Mouse (Mus musculus) embryonic facial prominence, embryonic 13.5 days (tissue): Measurements from ENCODE around the gene B4galt3. TPM values are rescaled to one million over a fixed set of nuclear protein-coding genes. Genes with fewer than 3 reads are reported as not detected.

Experiments
- ATAC-seq: fragments of 200-750 bp; cut with Nextera tagmentation; 2 replicates; pipeline ENCODE4 v1.8.0; 2017; ENCODE audit warnings: low read depth; ENCODE audit not compliant: insufficient number of reproducible peaks, insufficient read depth, low FRiP score, low TSS enrichment
- H3K27ac ChIP-seq: fragments of 300-500 bp; sonication (generic); 2 replicates; pipeline ENCODE4 v1.5.1; 2015; ENCODE audit warnings: moderate library complexity, mild to moderate bottlenecking, inconsistent platforms
- H3K27me3 ChIP-seq: fragments of 300-500 bp; sonication (generic); 2 replicates; pipeline ENCODE4 v1.6.1; 2015; ENCODE audit warnings: mild to moderate bottlenecking, inconsistent platforms
- H3K36me3 ChIP-seq: fragments of 300-500 bp; sonication (generic); 2 replicates; pipeline ENCODE4 v1.6.1; 2015; ENCODE audit warnings: mild to moderate bottlenecking, inconsistent platforms
- H3K4me1 ChIP-seq: fragments of 300-500 bp; sonication (generic); 2 replicates; pipeline ENCODE4 v1.6.1; 2015; ENCODE audit warnings: inconsistent platforms
- H3K4me2 ChIP-seq: fragments of 300-500 bp; sonication (generic); 2 replicates; pipeline ENCODE4 v1.6.1; 2015; ENCODE audit warnings: moderate library complexity, mild to moderate bottlenecking, inconsistent platforms
- H3K4me3 ChIP-seq: fragments of 300-500 bp; sonication (generic); 2 replicates; pipeline ENCODE4 v1.5.1; 2015; ENCODE audit warnings: mild to moderate bottlenecking, inconsistent platforms
- H3K9ac ChIP-seq: fragments of 300-500 bp; sonication (generic); 2 replicates; pipeline ENCODE4 v1.6.1; 2015; ENCODE audit warnings: mild to moderate bottlenecking, inconsistent platforms
- H3K9me3 ChIP-seq: fragments of 300-500 bp; sonication (generic); 2 replicates; pipeline ENCODE4 v1.6.1; 2016; ENCODE audit warnings: inconsistent platforms
- WGBS: fragments of 180-500 bp; shearing (Covaris S2); methylation state at CpG from one replicate; pipeline ENCODE4 v1.1.7; 2015; ENCODE audit warnings: mixed read lengths; 5-methylcytosine and 5-hydroxymethylcytosine counted together
- polyA plus RNA-seq: library from polyadenylated mRNA; unstranded; fragments of >200 nt; fragmentation: Nextera tagmentation; extraction: Ambion mirVana; gene quantifications from 2 replicates; pipeline ENCODE4 v1.2.1, GENCODE M21; 2015

B4galt3 gene
- polyA plus RNA-seq, 1 experiment from 2014 or later, result 84.2 TPM

DNA sequence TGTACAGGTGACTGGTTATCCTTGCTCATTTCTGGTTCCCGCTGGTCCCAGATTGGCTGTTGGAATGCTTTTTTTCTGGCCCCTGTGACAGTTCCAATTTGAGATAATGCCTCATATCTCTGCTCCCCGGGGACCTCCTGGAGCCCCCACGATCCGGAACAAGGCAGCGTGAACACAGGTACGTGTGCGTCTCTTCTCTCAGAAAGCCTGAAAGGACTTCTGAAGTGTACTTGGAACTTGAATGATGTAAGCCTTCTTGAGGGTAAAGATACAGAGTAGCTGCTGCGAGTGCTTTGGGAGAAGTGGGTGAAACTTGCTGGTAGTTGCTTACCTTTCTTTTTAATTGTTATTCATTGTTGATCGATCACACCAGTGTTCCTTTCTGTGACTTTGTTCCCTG lies 1.1 kb downstream of the B4galt3 start:
- no peaks in the 10 kb centered on the region for H3K27me3 ChIP-seq
- peak overlapping the region; percentile 83 for H3K4me3 ChIP-seq
- peaks cover 46% of the 10 kb centered on the region for H3K36me3 ChIP-seq
- H3K9ac ChIP-seq, result peak overlapping the region; percentile 85
- WGBS, result 44% methylated on average over 9 of the region's 9 CpGs
- no peak overlapping the region for H3K27ac ChIP-seq
- peaks cover 20% of the 10 kb centered on the region for H3K4me1 ChIP-seq
- peak overlapping the region; percentile 95 for H3K4me2 ChIP-seq
- ATAC-seq, result no peak
- H3K9me3 ChIP-seq, result no peaks in the 10 kb centered on the region

- H3K4me3 ChIP-seq, result peak overlapping the region; percentile 83
- no peak overlapping the region for H3K9ac ChIP-seq
- WGBS, result 67% methylated on average over 10 of the region's 10 CpGs
- H3K9me3 ChIP-seq, result no peaks in the 10 kb centered on the region
- peak overlapping the region; percentile 95 for H3K4me2 ChIP-seq
- peaks cover 20% of the 10 kb centered on the region for H3K4me1 ChIP-seq
- H3K27me3 ChIP-seq, result no peaks in the 10 kb centered on the region
- H3K36me3 ChIP-seq, result peaks cover 50% of the 10 kb centered on the region
- no peak for ATAC-seq
- no peak overlapping the region for H3K27ac ChIP-seq
These were observed 1.5 kb downstream of the B4galt3 start for GRCm38 (mm10) chr1:171271622-171272021.

DNA sequence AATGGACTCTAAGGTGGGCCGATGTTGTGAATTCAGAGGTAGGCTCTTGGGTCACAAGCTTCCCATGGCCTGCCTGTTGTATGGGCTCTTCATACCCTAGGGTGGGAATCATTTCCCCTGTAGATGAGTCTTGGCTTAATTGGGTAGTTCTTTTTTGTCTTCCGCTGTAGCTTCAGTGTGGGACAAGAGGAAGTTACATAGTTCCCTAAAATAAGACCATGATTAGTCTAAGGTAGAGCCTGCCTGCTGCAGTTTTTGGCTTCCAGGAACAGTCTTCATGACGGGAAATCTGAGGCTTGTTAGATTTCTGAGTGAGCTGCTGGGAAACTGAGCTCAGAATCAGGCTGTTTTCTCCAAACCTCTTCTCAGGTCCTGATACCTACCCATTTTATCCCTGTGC lies 2.0 kb downstream of the B4galt3 start:
- peaks cover 20% of the 10 kb centered on the region for H3K4me1 ChIP-seq
- no peak for ATAC-seq
- H3K27ac ChIP-seq, result no peak overlapping the region
- no peaks in the 10 kb centered on the region for H3K27me3 ChIP-seq
- no peak overlapping the region for H3K4me3 ChIP-seq
- peaks cover 55% of the 10 kb centered on the region for H3K36me3 ChIP-seq
- 91% methylated on average over 3 of the region's 3 CpGs for WGBS
- H3K4me2 ChIP-seq, result peak overlapping the region; percentile 95; the same call in 1 of the 2 replicates
- no peaks in the 10 kb centered on the region for H3K9me3 ChIP-seq
- no peak overlapping the region for H3K9ac ChIP-seq

GRCm38 (mm10) chr1:171274171-171274570 lies 4.0 kb downstream of the B4galt3 start:
- ATAC-seq, result no peak

DNA sequence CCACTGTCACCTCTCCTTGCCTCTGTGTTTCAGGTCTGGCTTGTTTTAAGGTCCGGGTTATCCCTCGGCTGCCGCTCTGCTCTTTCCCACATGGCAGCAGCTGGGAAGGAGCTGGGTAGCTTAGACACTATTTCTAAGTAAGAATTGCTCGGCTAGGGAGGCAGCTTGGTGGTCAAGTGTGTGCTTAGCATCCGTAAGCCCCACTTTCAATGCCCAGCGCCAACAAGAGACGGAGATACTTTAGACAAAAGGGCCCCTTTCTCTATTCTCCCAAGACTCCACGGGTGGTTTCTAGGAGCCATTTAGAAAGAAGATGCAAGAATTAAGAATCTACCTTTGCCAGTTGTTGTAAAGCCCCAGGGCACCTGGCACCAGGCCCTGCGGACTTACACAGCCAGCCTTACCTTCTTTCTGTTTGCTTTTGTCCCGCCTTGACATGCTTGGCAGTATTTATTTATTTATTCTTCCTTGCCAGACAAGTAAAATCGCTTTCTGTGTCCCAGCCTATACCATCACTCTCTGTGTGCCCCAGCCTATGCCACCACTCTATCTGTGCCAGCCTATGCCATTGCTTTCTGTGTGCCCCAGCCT lies 5.1 kb downstream of the B4galt3 start:
- Histone ChIP-seq H3K4me2 (no peak overlapping the region), H3K27me3 (no peaks in the 10 kb centered on the region), H3K4me1 (peaks cover 25% of the 10 kb centered on the region), H3K4me3 (no peak overlapping the region), H3K9me3 (no peaks in the 10 kb centered on the region), H3K27ac (no peak overlapping the region), H3K9ac (no peak overlapping the region), H3K36me3 (peaks cover 69% of the 10 kb centered on the region)
- 86% methylated on average over 11 of the region's 11 CpGs for WGBS
- no peak for ATAC-seq

More at GRCm38 (mm10) chr1:171274171-171274570, 4.0 kb downstream of the B4galt3 start:
- no peak overlapping the region for H3K4me2 ChIP-seq
- peaks cover 20% of the 10 kb centered on the region for H3K4me1 ChIP-seq
- no peak overlapping the region for H3K9ac ChIP-seq
- no peaks in the 10 kb centered on the region for H3K27me3 ChIP-seq
- 90% methylated on average over 12 of the region's 12 CpGs for WGBS
- H3K36me3 ChIP-seq, result peaks cover 69% of the 10 kb centered on the region
- H3K27ac ChIP-seq, result no peak overlapping the region
- H3K9me3 ChIP-seq, result no peaks in the 10 kb centered on the region
- no peak overlapping the region for H3K4me3 ChIP-seq

DNA sequence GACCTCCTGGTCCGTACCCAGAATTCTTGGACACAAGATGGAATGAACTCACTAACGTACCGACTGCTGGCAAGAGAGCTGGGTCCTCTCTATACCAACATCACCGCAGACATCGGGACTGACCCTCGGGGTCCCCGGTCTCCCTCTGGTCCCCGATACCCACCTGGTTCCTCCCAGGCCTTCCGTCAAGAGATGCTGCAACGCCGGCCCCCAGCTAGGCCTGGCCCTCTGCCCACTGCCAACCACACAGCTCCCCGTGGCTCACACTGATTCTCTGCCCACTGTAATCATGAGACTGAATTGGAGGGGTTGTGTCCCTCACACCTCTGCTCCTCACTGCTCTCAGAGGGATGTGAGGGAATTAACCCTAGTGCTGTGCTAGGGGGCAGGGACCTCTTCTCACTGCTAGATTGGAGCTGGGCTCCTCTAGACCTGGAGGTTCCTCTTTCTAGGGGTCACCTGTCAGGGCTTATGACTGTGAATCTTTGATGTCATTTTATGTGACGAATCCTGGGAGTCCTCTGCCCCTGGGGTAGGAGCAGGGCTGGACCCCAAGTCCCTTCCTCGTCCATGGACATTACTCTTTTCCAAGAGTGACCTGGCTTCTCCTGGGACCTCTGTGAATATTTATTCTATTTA lies 6.1 kb downstream of the B4galt3 start:
- Histone ChIP-seq H3K27ac (no peak overlapping the region), H3K27me3 (no peaks in the 10 kb centered on the region), H3K9me3 (no peaks in the 10 kb centered on the region), H3K9ac (0 out of 2 replicates have a peak overlapping the region, but pooled peaks have one; percentile 7), H3K4me1 (peaks cover 20% of the 10 kb centered on the region), H3K4me3 (no peak overlapping the region), H3K36me3 (peaks cover 69% of the 10 kb centered on the region), H3K4me2 (no peak overlapping the region)
- ATAC-seq, result no peak
- WGBS, result 92% methylated on average over 14 of the region's 14 CpGs

DNA sequence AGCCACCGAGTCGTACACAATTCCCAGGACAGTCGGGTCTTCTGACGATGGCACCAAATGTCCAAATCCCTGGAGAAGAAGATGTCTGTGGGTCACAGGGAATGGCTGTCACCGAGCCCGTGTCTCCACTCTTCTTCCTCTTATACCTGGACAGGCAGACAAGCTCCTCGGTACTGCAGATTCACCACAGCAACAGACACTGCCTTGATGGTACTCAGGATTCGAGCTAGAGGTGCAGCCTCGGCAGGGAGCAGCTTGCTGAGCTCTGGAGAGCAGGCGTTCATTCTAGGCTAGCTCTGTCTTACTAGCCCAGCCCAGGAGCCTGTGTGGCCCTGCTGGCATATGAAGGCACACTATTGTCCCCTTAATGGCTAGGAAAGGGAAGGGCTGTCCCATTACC lies 7.6 kb downstream of the B4galt3 start:
- Histone ChIP-seq H3K27me3 (no peaks in the 10 kb centered on the region), H3K36me3 (peaks cover 65% of the 10 kb centered on the region), H3K4me2 (no peak overlapping the region), H3K27ac (no peak overlapping the region), H3K9me3 (no peaks in the 10 kb centered on the region), H3K4me3 (no peak overlapping the region), H3K9ac (no peak overlapping the region), H3K4me1 (peaks cover 18% of the 10 kb centered on the region)
- no peak for ATAC-seq
- 84% methylated on average over 10 of the region's 10 CpGs for WGBS

DNA sequence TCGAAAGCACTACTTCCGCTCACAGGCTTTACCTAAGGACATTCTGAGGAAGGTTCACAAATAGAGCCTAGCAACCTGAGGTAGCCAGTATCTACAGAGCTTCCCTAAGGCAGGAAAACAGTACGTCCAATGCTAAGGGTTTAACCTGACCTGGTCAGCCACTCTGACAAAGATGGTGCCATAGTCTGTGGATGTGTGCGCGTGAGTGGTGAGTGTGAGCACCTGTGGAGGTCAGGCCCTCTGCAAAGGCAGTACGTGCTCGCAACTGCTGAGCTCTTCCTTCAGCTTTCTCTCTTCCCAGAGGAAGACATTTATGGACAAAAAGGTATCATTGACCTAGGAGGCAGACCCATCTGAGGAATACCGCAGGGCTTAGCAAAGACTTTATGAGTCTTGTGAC lies 8.3 kb downstream of the B4galt3 start:
- ATAC-seq, result no peak
- Histone ChIP-seq H3K9me3 (no peaks in the 10 kb centered on the region), H3K4me3 (no peak overlapping the region), H3K27ac (no peak overlapping the region), H3K4me2 (no peak overlapping the region), H3K27me3 (no peaks in the 10 kb centered on the region), H3K36me3 (peaks cover 65% of the 10 kb centered on the region), H3K9ac (no peak overlapping the region), H3K4me1 (peaks cover 18% of the 10 kb centered on the region)
- 90% methylated on average over 8 of the region's 8 CpGs for WGBS

DNA sequence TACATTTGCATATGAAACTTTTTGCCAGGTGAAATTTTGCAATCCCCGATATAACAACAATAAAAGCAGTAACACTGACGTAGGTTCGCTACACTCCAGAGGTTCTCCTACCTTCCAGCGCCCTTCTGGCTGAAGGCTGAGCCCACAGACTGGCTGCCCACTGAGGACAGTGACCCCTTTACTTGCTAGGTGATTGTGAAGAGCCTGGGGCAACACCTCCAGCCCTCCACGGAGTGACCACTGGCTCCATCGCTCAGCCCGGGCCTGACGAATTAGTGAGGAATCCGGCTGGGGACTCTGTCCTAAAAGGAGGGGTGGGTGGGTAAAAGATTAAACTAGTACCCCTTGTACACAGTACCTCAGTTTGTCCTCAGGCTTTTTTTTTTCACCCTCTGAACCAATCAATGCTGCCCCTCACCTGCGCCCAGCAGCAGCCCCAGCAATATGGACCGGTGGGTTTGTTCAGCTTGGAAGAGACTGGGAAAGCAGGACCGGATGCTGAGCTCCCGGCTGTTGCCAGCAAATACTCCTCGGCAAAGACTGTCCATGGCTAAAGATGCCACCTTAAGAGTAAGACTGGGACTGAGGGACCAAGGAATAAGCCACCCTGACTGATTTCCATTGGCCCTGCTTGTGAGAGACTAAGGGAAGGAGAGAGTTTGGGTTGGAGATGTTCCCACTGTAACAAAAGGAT lies 9.0 kb downstream of the B4galt3 start:
- Histone ChIP-seq H3K36me3 (peaks cover 64% of the 10 kb centered on the region), H3K4me3 (no peak overlapping the region), H3K9me3 (no peaks in the 10 kb centered on the region), H3K9ac (peak overlapping the region; percentile 89), H3K27me3 (no peaks in the 10 kb centered on the region), H3K27ac (no peak overlapping the region), H3K4me1 (peaks cover 18% of the 10 kb centered on the region), H3K4me2 (peak overlapping the region; percentile 92)
- ATAC-seq, result no peak
- WGBS, result 85% methylated on average over 14 of the region's 14 CpGs

- Histone ChIP-seq H3K9me3 (no peaks in the 10 kb centered on the region), H3K27me3 (no peaks in the 10 kb centered on the region), H3K27ac (no peak overlapping the region), H3K4me1 (peaks cover 18% of the 10 kb centered on the region), H3K4me3 (peak overlapping the region; percentile 68), H3K4me2 (peak overlapping the region; percentile 92), H3K9ac (peak overlapping the region; percentile 89), H3K36me3 (peaks cover 64% of the 10 kb centered on the region)
- no peak for ATAC-seq
- 63% methylated on average over 5 of the region's 5 CpGs for WGBS
These were observed 9.6 kb downstream of the B4galt3 start for GRCm38 (mm10) chr1:171279721-171280120.

DNA sequence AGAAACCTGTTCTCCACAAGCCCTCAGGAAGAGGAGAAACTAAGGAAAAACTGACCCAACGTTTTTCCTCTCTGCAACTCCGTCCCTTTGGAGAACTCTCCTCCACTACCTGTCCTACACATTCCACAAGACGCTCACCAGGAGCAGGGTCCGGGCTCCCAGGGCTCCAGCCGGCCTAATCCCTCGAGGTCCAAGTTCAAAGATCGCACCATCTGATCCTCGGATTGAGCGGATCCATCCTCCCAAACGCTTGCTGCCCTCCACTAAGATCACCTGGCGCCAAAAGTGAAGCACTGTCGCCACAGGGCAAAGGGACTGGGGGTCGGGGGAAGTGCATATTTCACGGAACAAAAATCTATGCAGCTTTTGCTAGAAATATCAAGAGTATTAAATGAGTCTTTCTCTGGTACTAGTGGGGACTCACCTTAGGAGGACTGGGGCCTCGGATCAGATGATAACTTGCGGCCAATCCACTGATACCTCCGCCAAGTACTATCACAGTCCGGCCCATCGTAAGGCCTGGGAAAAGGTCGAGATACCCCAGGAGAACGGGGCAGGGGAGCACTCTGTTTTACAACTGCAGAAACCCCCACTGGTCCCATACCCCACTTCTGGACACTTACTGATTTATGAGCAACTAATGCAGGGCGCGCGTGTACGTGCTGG lies 10.3 kb downstream of the B4galt3 start:
- Histone ChIP-seq H3K9me3 (no peaks in the 10 kb centered on the region), H3K27me3 (no peaks in the 10 kb centered on the region), H3K36me3 (peaks cover 64% of the 10 kb centered on the region), H3K9ac (peak overlapping the region; percentile 89), H3K4me1 (peaks cover 19% of the 10 kb centered on the region), H3K4me3 (peak overlapping the region; percentile 68), H3K4me2 (peak overlapping the region; percentile 92), H3K27ac (peak overlapping the region; percentile 23; the same call in 1 of the 2 replicates)
- WGBS, result under 1% methylated on average over 25 of the region's 25 CpGs
- no peak; the same call in 1 of the 2 replicates for ATAC-seq
